Mouse (Mus musculus) bone marrow macrophage, adult 2 months (primary cell): ENCODE data around the gene Mrps30. TPM values are rescaled to one million over a fixed set of nuclear protein-coding genes. Genes with fewer than 3 reads are reported as not detected.
A peak's percentile ranks its signal among the peaks of the same experiment; 100 is the strongest.
"Not testable (repeated sequence)": the region's sequence is repeated elsewhere in the genome, so short reads cannot be mapped to it uniquely, and the experiment has no call there.

Experiments
- H3K27ac ChIP-seq: 2 replicates; pipeline ENCODE4 v1.5.1; 2012; ENCODE audit warnings: low read depth, low read length; ENCODE audit not compliant: insufficient read depth
- H3K4me1 ChIP-seq: 2 replicates; pipeline ENCODE4 v1.6.1; 2012; ENCODE audit warnings: low read length; ENCODE audit not compliant: control insufficient read depth, insufficient read depth
- H3K4me3 ChIP-seq: 2 replicates; pipeline ENCODE4 v1.5.1; 2012; ENCODE audit warnings: mild to moderate bottlenecking, low read length, moderate library complexity; ENCODE audit not compliant: insufficient read depth
- CTCF ChIP-seq: IDR thresholded peaks from 2 replicates; pipeline ENCODE4 v1.5.1; 2012; ENCODE audit warnings: low read depth, mild to moderate bottlenecking, low read length, moderate library complexity
- POLR2A ChIP-seq: IDR thresholded peaks from 2 replicates; pipeline ENCODE4 v1.6.1; 2012; ENCODE audit warnings: mild to moderate bottlenecking, low read depth, low read length, borderline replicate concordance
- polyA plus RNA-seq: library from polyadenylated mRNA; stranded (reverse); fragments of >200 nt; gene quantifications from 2 replicates; pipeline ENCODE4 v1.2.4, GENCODE M21; 2012; ENCODE audit not compliant: missing spikeins, insufficient read depth, insufficient read length

Mrps30 gene
- 12.3 and 13.1 TPM in 2 replicates for polyA plus RNA-seq

- Histone ChIP-seq H3K4me3 (peak within 1 kb of the TSS; percentile 98), H3K27ac (0 out of 2 replicates have a peak within 1 kb of the TSS, but pooled peaks have one; percentile 11), H3K4me1 (peaks cover 4% of the 10 kb centered on the region; the same call in 1 of the 2 replicates)
- TF ChIP-seq CTCF, result no peak
- TF ChIP-seq POLR2A, result no peak
Measured at GRCm38 (mm10) chr13:118386511-118387447, at the start of gene Mrps30, which contains the start of gene B430218F22Rik. Mrps30 (minus strand) TSS chr13:118387252. B430218F22Rik (plus strand) TSS chr13:118386630.

DNA sequence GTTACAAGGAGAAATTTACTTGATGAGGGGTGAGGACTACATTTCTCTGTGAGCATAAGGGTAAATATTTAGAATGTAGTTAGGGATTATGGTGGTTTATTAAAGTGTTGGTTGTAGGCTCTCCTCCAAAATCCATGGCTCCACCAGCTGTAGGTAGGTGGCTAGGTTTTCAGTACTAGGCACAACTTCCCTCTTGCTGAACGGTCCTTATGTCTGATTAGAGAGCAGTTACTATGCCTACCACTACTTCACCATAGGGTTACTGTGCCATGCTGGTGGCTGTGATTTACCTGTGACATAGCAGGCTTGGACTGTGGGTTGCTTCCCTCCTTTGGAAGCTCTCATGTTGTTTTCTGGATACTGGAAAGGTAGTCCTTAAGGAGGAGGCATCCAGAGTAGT, 33.8 kb upstream of the Mrps30 start:
- peak overlapping the region; percentile 58 for H3K27ac ChIP-seq
- H3K4me1 ChIP-seq, result peaks cover 17% of the 10 kb centered on the region
- TF ChIP-seq POLR2A, result no peak
- no peak for TF ChIP-seq CTCF
- no peak overlapping the region for H3K4me3 ChIP-seq

- TF ChIP-seq POLR2A (no peak), CTCF (no peak)
- Histone ChIP-seq H3K27ac (peak overlapping the region; percentile 58), H3K4me3 (no peak overlapping the region)
Measured at GRCm38 (mm10) chr13:118420408-118420807, 33.4 kb upstream of the Mrps30 start.

GRCm38 (mm10) chr13:118418163-118418562, 31.1 kb upstream of the Mrps30 start:
- Histone ChIP-seq H3K4me3 (no peak overlapping the region), H3K4me1 (peaks cover 13% of the 10 kb centered on the region), H3K27ac (no peak overlapping the region)
- TF ChIP-seq CTCF (no peak), POLR2A (no peak)

More at GRCm38 (mm10) chr13:118420408-118420807, 33.4 kb upstream of the Mrps30 start:
- H3K4me1 ChIP-seq, result peaks cover 17% of the 10 kb centered on the region

DNA sequence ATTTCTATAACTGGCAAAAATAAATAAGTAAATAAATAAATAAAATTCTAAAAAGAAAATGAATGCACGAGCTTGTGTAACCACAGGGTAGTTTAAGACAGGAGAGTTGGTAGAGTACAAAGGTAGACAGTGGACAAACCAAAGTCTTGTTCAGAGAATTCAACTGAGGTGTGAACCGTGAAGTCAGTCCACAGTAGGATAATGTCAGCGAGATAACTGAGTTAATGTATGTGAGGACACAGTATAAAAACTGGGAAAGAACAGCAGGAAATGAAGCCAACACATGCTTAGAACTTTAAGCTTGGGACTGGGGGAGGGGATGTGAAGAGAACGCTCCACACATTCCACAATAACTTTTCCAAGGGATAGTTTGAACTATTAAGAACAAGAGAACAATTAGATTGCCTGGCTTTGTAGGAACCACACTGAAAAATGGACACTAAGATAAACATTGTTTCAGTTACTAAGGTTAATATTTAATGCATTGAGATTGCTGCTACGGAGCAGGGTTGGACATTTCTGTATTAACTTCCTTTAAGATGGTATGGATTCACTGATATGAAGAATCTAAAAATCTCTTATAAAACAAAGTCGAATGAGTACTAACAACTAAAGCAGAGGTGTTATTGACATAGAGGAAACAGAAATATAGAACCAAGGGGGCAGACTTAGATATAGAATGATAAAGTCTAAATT, 24.4 kb upstream of the Mrps30 start:
- Histone ChIP-seq H3K27ac (no peak overlapping the region), H3K4me3 (no peak overlapping the region), H3K4me1 (no peaks in the 10 kb centered on the region)
- no peak for TF ChIP-seq CTCF
- no peak for TF ChIP-seq POLR2A

DNA sequence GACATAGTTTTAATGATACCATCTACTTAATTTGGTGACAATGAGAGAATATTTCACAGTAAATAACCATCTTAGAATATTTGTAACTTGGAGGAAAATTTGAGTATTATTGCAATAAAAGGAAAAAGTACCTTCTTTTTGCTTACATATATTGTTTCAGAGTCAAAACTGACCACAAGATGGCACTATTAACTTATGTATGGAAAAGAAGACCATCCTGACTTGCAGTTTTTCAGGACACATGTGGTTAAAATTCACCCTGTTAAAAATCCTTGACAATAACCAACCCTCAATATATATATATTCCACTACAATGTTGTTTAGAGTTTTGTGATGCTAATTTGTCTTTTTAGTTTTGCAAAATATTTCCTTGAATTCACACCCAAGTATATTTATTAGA, 16.5 kb upstream of the Mrps30 start:
- no peak overlapping the region for H3K4me3 ChIP-seq
- TF ChIP-seq CTCF (no peak), POLR2A (no peak)
- H3K4me1 ChIP-seq, result no peaks in the 10 kb centered on the region
- no peak overlapping the region for H3K27ac ChIP-seq

GRCm38 (mm10) chr13:118400340-118400739, 13.3 kb upstream of the Mrps30 start:
- H3K4me1 ChIP-seq, result no peaks in the 10 kb centered on the region
- H3K27ac ChIP-seq, result no peak overlapping the region
- TF ChIP-seq POLR2A (no peak), CTCF (no peak)
- no peak overlapping the region for H3K4me3 ChIP-seq

- no peak overlapping the region for H3K27ac ChIP-seq
- H3K4me3 ChIP-seq, result no peak overlapping the region
- TF ChIP-seq POLR2A, result no peak
- no peak for TF ChIP-seq CTCF
- no peaks in the 10 kb centered on the region for H3K4me1 ChIP-seq
Measured at GRCm38 (mm10) chr13:118395803-118396202, 8.8 kb upstream of the Mrps30 start.

GRCm38 (mm10) chr13:118387448-118387801, 373 bp upstream of the Mrps30 start:
- not testable (repeated sequence) for H3K4me1 ChIP-seq
- H3K27ac ChIP-seq, result 0 out of 2 replicates have a peak overlapping the region, but pooled peaks have one; percentile 11
- peak overlapping the region; percentile 98 for H3K4me3 ChIP-seq

GRCm38 (mm10) chr13:118380381-118380780, 6.7 kb downstream of the Mrps30 start:
- no peak overlapping the region for H3K27ac ChIP-seq
- TF ChIP-seq CTCF (no peak), POLR2A (no peak)
- no peak overlapping the region for H3K4me3 ChIP-seq
- H3K4me1 ChIP-seq, result peaks cover 2% of the 10 kb centered on the region; the same call in 1 of the 2 replicates
